ENCODE assay signal across 14 mouse cellular contexts in the genomic region with DNA sequence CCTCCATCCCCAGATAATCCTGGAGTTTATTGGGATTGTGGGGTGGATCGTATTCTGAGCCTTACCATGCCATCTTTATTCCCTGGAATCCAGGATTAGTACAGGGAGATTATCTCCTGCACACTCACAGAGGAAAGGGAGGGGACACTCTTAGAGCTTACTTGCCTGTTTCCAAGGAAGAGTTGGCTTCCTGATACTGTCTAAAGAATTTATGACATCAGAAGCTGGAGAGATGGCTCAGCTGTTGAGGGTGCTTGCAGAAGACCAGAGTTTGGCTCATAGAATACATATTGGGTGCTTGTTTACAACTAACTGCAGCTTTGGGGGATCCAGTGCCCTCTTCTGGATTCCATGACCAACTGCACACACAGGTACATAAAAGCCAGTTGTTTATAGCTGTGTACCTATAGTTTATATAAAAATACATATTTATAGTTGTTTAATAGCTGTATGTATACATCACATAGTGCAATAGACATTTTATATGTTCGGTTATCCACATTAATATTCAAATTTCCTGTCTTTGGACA. TPM values are rescaled to one million over a fixed set of nuclear protein-coding genes. Genes with fewer than 3 reads are reported as not detected.
DNase-seq lines count a peak whose midpoint lies in the region; ATAC-seq and TF ChIP-seq lines count a peak whose summit lies in the region.
"Had no signal": no experiment of that assay in that cellular context is flagged by ENCODE, and none has a peak within 500 bp of the region (broad histone marks: within the 10 kb centered on the region; RNA-seq: fewer than 3 reads in every experiment).

No protein-coding gene starts in this region.

- 85% methylated on average over 2 of the region's 2 CpGs for WGBS in intestine, postnatal 0 days
- WGBS in intestine, embryonic 15.5 days: 93% methylated on average over 2 of the region's 2 CpGs
- 86% methylated on average over 2 of the region's 2 CpGs for WGBS in lung, postnatal 0 days
- WGBS in thymus, adult 2 months: 100% methylated on average over 2 of the region's 2 CpGs

- no peaks in the 10 kb centered on the region; the same call in 1 of the 2 replicates for H3K4me1 ChIP-seq in intestine, postnatal 0 days (replicated peaks; ENCODE audit: control insufficient read depth, insufficient read depth, low read length)
- H3K4me1 ChIP-seq in intestine, embryonic 15.5 days (replicated peaks): no peaks in the 10 kb centered on the region
- no peaks in the 10 kb centered on the region for H3K4me1 ChIP-seq in lung, postnatal 0 days (ENCODE audit: insufficient read depth, low read depth, low read length)
- H3K4me1 ChIP-seq in thymus, adult 2 months (replicated peaks; ENCODE audit: control insufficient read depth, insufficient read depth, low read length): no peaks in the 10 kb centered on the region

- DNase-seq in lung, postnatal 0 days (ENCODE audit: low spot score): peak; percentile 76
- no peak for DNase-seq in lung, postnatal 14 days
- peak; percentile 16 for DNase-seq in NIH3T3 (ENCODE audit: low read depth)
- DNase-seq in thymus, adult 2 months: no peak
- no peak for DNase-seq in cerebellum, adult 9-11 months
- DNase-seq: adrenal gland, postnatal 10 days; cerebellum, adult 8-10 months; heart, postnatal 10 days; right cerebral cortex, adult 18-20 months had no signal

- no peak overlapping the region for H3K4me3 ChIP-seq in intestine, postnatal 0 days (ENCODE audit: low read depth, low read length)
- no peak overlapping the region for H3K4me3 ChIP-seq in intestine, embryonic 15.5 days (replicated peaks)
- H3K4me3 ChIP-seq in lung, postnatal 0 days (ENCODE audit: low read depth, low read length): no peak overlapping the region
- no peak overlapping the region for H3K4me3 ChIP-seq in thymus, adult 2 months (ENCODE audit: control insufficient read depth, insufficient read depth, low read length)

- H3K9ac ChIP-seq in intestine, postnatal 0 days (ENCODE audit: low read depth, low read length): no peak overlapping the region
- H3K9ac ChIP-seq in intestine, embryonic 15.5 days: no peak overlapping the region
- no peak overlapping the region for H3K9ac ChIP-seq in lung, postnatal 0 days (replicated peaks; ENCODE audit: low read depth)

- peak; percentile 46 for TF ChIP-seq CTCF in intestine, postnatal 0 days (IDR thresholded peaks at IDR 0.05; ENCODE audit: low read depth)
- peak; percentile 59 for TF ChIP-seq CTCF in lung, postnatal 0 days (IDR thresholded peaks at IDR 0.05)
- no peak for TF ChIP-seq CTCF in thymus, adult 2 months (IDR thresholded peaks at IDR 0.05; ENCODE audit: borderline replicate concordance, control insufficient read depth, extremely low read depth, insufficient read depth, low read length, poor library complexity)

- H3K4me2 ChIP-seq in intestine, postnatal 0 days (replicated peaks; ENCODE audit: low read depth): no peak overlapping the region
- H3K4me2 ChIP-seq in intestine, embryonic 15.5 days (replicated peaks): no peak overlapping the region
- no peak overlapping the region for H3K4me2 ChIP-seq in lung, postnatal 0 days (replicated peaks; ENCODE audit: low read depth, low read length)

- H3K27me3 ChIP-seq in intestine, postnatal 0 days (replicated peaks; ENCODE audit: control insufficient read depth, insufficient read depth, low read length): no peaks in the 10 kb centered on the region
- H3K27me3 ChIP-seq in intestine, embryonic 15.5 days (replicated peaks): no peaks in the 10 kb centered on the region
- H3K27me3 ChIP-seq in lung, postnatal 0 days (replicated peaks; ENCODE audit: insufficient read depth, low read length): no peaks in the 10 kb centered on the region
- H3K27me3 ChIP-seq in thymus, adult 2 months (ENCODE audit: control insufficient read depth, insufficient read depth, low read length): no peaks in the 10 kb centered on the region

- no peak for ATAC-seq in intestine, postnatal 0 days
- ATAC-seq in intestine, embryonic 15.5 days: no peak
- ATAC-seq in lung, postnatal 0 days: peak; percentile 74
- ATAC-seq in megakaryocyte progenitor cell, adult 5-6 weeks (replicated peaks; ENCODE audit: poor library complexity): 0 out of 2 replicates have a peak, but pooled peaks have one; percentile 45
- ATAC-seq: hindbrain, embryonic 16.5 days had no signal

- peaks cover 42% of the 10 kb centered on the region for H3K36me3 ChIP-seq in intestine, postnatal 0 days (ENCODE audit: control insufficient read depth, insufficient read depth)
- peaks cover 15% of the 10 kb centered on the region for H3K36me3 ChIP-seq in intestine, embryonic 15.5 days
- H3K36me3 ChIP-seq in lung, postnatal 0 days (ENCODE audit: insufficient read depth, low read length): peaks cover 7% of the 10 kb centered on the region; the same call in 1 of the 2 replicates
- peaks cover 26% of the 10 kb centered on the region for H3K36me3 ChIP-seq in thymus, adult 2 months (ENCODE audit: control insufficient read depth, insufficient read depth, low read length)

- TF ChIP-seq EP300 in lung, postnatal 0 days (IDR thresholded peaks at IDR 0.05): no peak

- TF ChIP-seq POLR2A in thymus, adult 2 months (IDR thresholded peaks at IDR 0.05; ENCODE audit: control insufficient read depth, extremely low read depth, insufficient read depth, low read length, poor library complexity): no peak

- no peaks in the 10 kb centered on the region for H3K9me3 ChIP-seq in intestine, postnatal 0 days (ENCODE audit: control insufficient read depth)
- H3K9me3 ChIP-seq in intestine, embryonic 15.5 days: no peaks in the 10 kb centered on the region
- H3K9me3 ChIP-seq in lung, postnatal 0 days (ENCODE audit: low read length): no peaks in the 10 kb centered on the region

- no peak overlapping the region for H3K27ac ChIP-seq in intestine, postnatal 0 days (ENCODE audit: low read depth, low read length)
- no peak overlapping the region for H3K27ac ChIP-seq in intestine, embryonic 15.5 days
- H3K27ac ChIP-seq in lung, postnatal 0 days (ENCODE audit: low read length): no peak overlapping the region
- no peak overlapping the region for H3K27ac ChIP-seq in thymus, adult 2 months (ENCODE audit: control insufficient read depth, insufficient read depth, low read length)

RNA-seq across cellular contexts. Expression of a gene that starts 32.6 kb away (rescaled TPM):
- 6.5 and 6.9 TPM in 2 replicates for polyA plus RNA-seq in intestine, postnatal 0 days (2015; fragmentation: Nextera tagmentation; extraction: Ambion mirVana)
- 0.69 and 1.8 TPM in 2 replicates for polyA plus RNA-seq in intestine, embryonic 15.5 days (2015; fragmentation: Nextera tagmentation; extraction: Ambion mirVana)
- 0.33 and 1.1 TPM in 2 replicates for polyA plus RNA-seq in lung, postnatal 0 days (2015; fragmentation: Nextera tagmentation; extraction: Ambion mirVana)
- not detected in 2 replicates for total RNA-seq in megakaryocyte progenitor cell, adult 5-6 weeks (2015)
- total RNA-seq in megakaryocyte progenitor cell, adult 5-6 weeks (2017): 0.58 TPM in 1 of 2 replicates, not detected in the other
- not detected in 2 replicates for polyA plus RNA-seq in thymus, adult 2 months (2012; rRNA removed)
- total RNA-seq: granulocyte monocyte progenitor cell, adult 5-6 weeks had no signal

RNA-seq across cellular contexts. Expression of a gene that starts 33.1 kb away (rescaled TPM):
- polyA plus RNA-seq in intestine, postnatal 0 days (2015; fragmentation: Nextera tagmentation; extraction: Ambion mirVana): 67.9 and 70.0 TPM in 2 replicates
- polyA plus RNA-seq in intestine, embryonic 15.5 days (2015; fragmentation: Nextera tagmentation; extraction: Ambion mirVana): 79.5 and 85.1 TPM in 2 replicates
- 79.4 and 85.9 TPM in 2 replicates for polyA plus RNA-seq in lung, postnatal 0 days (2015; fragmentation: Nextera tagmentation; extraction: Ambion mirVana)
- 110 and 118 TPM in 2 replicates for total RNA-seq in megakaryocyte progenitor cell, adult 5-6 weeks (2015)
- total RNA-seq in megakaryocyte progenitor cell, adult 5-6 weeks (2017): 86.6 and 94.4 TPM in 2 replicates
- 91.4 and 95.5 TPM in 2 replicates for polyA plus RNA-seq in thymus, adult 2 months (2012; rRNA removed)

Comparison
In these comparisons a context has a peak if more than half of its experiments do, and no peak if none do; other contexts are left out.
1. DNase-seq: peak in lung, postnatal 0 days (single experiment) and NIH3T3 (single experiment); none in lung, postnatal 14 days (single experiment), thymus, adult 2 months (single experiment) and cerebellum, adult 9-11 months (single experiment).
2. ATAC-seq: peak in lung, postnatal 0 days (single experiment) and megakaryocyte progenitor cell, adult 5-6 weeks (single experiment); none in intestine, postnatal 0 days (single experiment) and intestine, embryonic 15.5 days (single experiment).